Mouse (Mus musculus) layer of hippocampus, postnatal 10 days (tissue): Measurements from ENCODE around the gene Elovl3. TPM values are rescaled to one million over a fixed set of nuclear protein-coding genes. Genes with fewer than 3 reads are reported as not detected.

Experiments used
- total RNA-seq, 2 experiments: library from RNA; stranded (reverse); gene quantifications; 2 replicates each; pipeline ENCODE4 v1.2.3; 2021

The Elovl3 gene
- total RNA-seq, 2 experiments from 2014 or later: not detected

Other genes starting within 250 kb of the Elovl3 start
- 10 to 100 TPM; 21.5 to 26.0 TPM for gene Armh3, start 133.4 kb upstream of the Elovl3 start, total RNA-seq
- 1 to 10 TPM; 4.6 to 4.7 TPM for gene Hps6, start 128.4 kb upstream of the Elovl3 start, total RNA-seq
- gene Pprc1, start 87.0 kb upstream of the Elovl3 start, total RNA-seq: 10 to 100 TPM; 34.7 to 36.2 TPM
- gene Ldb1, start 86.7 kb upstream of the Elovl3 start, total RNA-seq: 100 to 1,000 TPM; 104 to 113 TPM
- 10 to 100 TPM; 41.2 to 45.6 TPM for gene Nolc1, start 56.0 kb upstream of the Elovl3 start, total RNA-seq
- gene Pitx3, start 16.4 kb downstream of the Elovl3 start, total RNA-seq: not detected
- 10 to 100 TPM; 81.1 to 98.1 TPM for gene Gbf1, start 20.6 kb downstream of the Elovl3 start, total RNA-seq
- 1 to 10 TPM; 3.1 to 3.2 TPM for gene Nfkb2, start 172.4 kb downstream of the Elovl3 start, total RNA-seq
- 100 to 1,000 TPM; 686 to 714 TPM for gene Psd, start 195.3 kb downstream of the Elovl3 start, total RNA-seq
- gene Fbxl15, start 196.3 kb downstream of the Elovl3 start, total RNA-seq: 10 to 100 TPM; 30.2 to 33.6 TPM
- gene Cuedc2, start 206.8 kb downstream of the Elovl3 start, total RNA-seq: 100 to 1,000 TPM; 173 to 178 TPM
- 10 to 100 TPM; 24.4 to 26.4 TPM for gene Mfsd13a, start 209.2 kb downstream of the Elovl3 start, total RNA-seq
- gene 2310034G01Rik, start 218.4 kb downstream of the Elovl3 start, total RNA-seq: 1 to 10 TPM in 1 of 2 experiments, under 1 TPM in 1; 0.89 to 1.3 TPM